Mouse (Mus musculus) frontal cortex, postnatal 10 days (tissue): Measurements from ENCODE around the gene Derl2.

ENCODE experiments used
- DNase-seq, 2 experiments: peaks; one replicate each; pipeline ENCODE4 v3.0.0; 2022; ENCODE audit warnings: low spot score in 2 of 2, mixed read lengths in 1 of 2

Gene Derl2

GRCm38 (mm10) chr11:71019201-71020068, at the start of gene Derl2, which contains the start of gene Mis12:
Derl2 (minus strand) TSS chr11:71019841.
Mis12 (plus strand) TSS chr11:71019611.
- peak; percentile 99 for DNase-seq

- no peak for DNase-seq
These were observed 32.9 kb upstream of the Derl2 start for GRCm38 (mm10) chr11:71052554-71052953.

GRCm38 (mm10) chr11:71039526-71040298, 20.1 kb upstream of the Derl2 start:
- DNase-seq: no peak

- peak; percentile 66 to 81 for DNase-seq
These were observed 13.6 kb upstream of the Derl2 start, which contains the start of gene 6330403K07Rik for GRCm38 (mm10) chr11:71033163-71033761. 6330403K07Rik (minus strand) TSS chr11:71033513.

- DNase-seq: peak in 1 of 2 experiments; percentile 32
These were observed 13.0 kb upstream of the Derl2 start for GRCm38 (mm10) chr11:71032491-71033162.

- DNase-seq: no peak
These were observed 12.4 kb upstream of the Derl2 start for GRCm38 (mm10) chr11:71032070-71032469.

GRCm38 (mm10) chr11:71029403-71030118, 9.9 kb upstream of the Derl2 start:
- DNase-seq: no peak

GRCm38 (mm10) chr11:71028280-71028679, 8.6 kb upstream of the Derl2 start:
- no peak for DNase-seq

- DNase-seq: no peak
These were observed 1.0 kb downstream of the Derl2 start for GRCm38 (mm10) chr11:71018416-71019200.

- DNase-seq: no peak
These were observed 2.6 kb downstream of the Derl2 start for GRCm38 (mm10) chr11:71017051-71017450.

- no peak for DNase-seq
These were observed 6.9 kb downstream of the Derl2 start for GRCm38 (mm10) chr11:71012743-71013142.

GRCm38 (mm10) chr11:71008321-71008720, 11.3 kb downstream of the Derl2 start:
- DNase-seq: no peak

GRCm38 (mm10) chr11:71007831-71008230, 11.8 kb downstream of the Derl2 start:
- no peak for DNase-seq

GRCm38 (mm10) chr11:71007026-71007425, 12.6 kb downstream of the Derl2 start:
- DNase-seq: no peak

GRCm38 (mm10) chr11:71005046-71005445, 14.6 kb downstream of the Derl2 start:
- DNase-seq: no peak

- peak; percentile 95 to 96 for DNase-seq
These were observed 15.3 kb downstream of the Derl2 start, which contains the start of gene Dhx33 for GRCm38 (mm10) chr11:71004316-71004773. Dhx33 (minus strand) TSS chr11:71004437.

GRCm38 (mm10) chr11:71003611-71004315, 15.9 kb downstream of the Derl2 start:
- no peak for DNase-seq

GRCm38 (mm10) chr11:71001167-71001566, 18.5 kb downstream of the Derl2 start:
- DNase-seq: no peak

GRCm38 (mm10) chr11:70982557-70983228, 36.9 kb downstream of the Derl2 start, which contains the start of gene C1qbp:
C1qbp (minus strand) TSS chr11:70983026.
- peak; percentile 86 to 92 for DNase-seq
